In the genomic region with DNA sequence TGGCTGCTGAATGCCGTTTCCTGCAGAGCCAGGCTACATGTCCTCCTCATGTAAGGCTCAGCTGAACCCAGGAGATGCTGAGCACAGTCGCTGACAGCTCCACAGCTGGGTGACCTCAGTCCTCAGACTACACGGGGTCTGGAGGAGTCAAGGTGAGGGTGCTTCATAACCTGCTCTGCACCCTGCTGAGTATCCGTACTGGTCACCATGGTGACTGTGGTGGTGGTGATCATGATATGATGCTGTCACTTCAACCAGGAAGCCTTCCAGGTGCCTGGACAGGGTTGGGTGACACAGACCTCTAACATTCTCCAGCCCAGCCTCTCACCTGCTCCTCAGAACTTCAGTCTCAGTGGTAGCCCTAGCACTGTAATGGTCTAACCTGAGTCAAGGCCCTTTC, we compare ENCODE assay signal across 41 mouse cellular contexts. TPM values are rescaled to one million over a fixed set of nuclear protein-coding genes. Genes with fewer than 3 reads are reported as not detected.
"Had no signal": no experiment of that assay in that cellular context is flagged by ENCODE, and none has a peak within 500 bp of the region (broad histone marks: within the 10 kb centered on the region; RNA-seq: fewer than 3 reads in every experiment).

No protein-coding gene starts in this region.

- H3K27ac ChIP-seq: left cerebral cortex, adult 2 months; limb, embryonic 13.5 days; limb, embryonic 15.5 days; liver, embryonic 12.5 days; liver, embryonic 13.5 days; liver, embryonic 14.5 days; liver, embryonic 15.5 days; lung, embryonic 15.5 days; macrophage; midbrain, embryonic 12.5 days; midbrain, embryonic 13.5 days; midbrain, embryonic 15.5 days; neural tube, embryonic 12.5 days; neural tube, embryonic 13.5 days had no signal

- H3K36me3 ChIP-seq: liver, embryonic 15.5 days; midbrain, embryonic 12.5 days; midbrain, embryonic 13.5 days; midbrain, embryonic 15.5 days had no signal

- H3K4me3 ChIP-seq: left cerebral cortex, adult 2 months; limb, embryonic 13.5 days; limb, embryonic 15.5 days; liver, embryonic 12.5 days; liver, embryonic 13.5 days; liver, embryonic 15.5 days; lung, embryonic 15.5 days; megakaryocyte, embryonic 14.5 days; midbrain, embryonic 12.5 days; midbrain, embryonic 13.5 days; midbrain, embryonic 15.5 days; myocyte; neural tube, embryonic 12.5 days; neural tube, embryonic 13.5 days had no signal

- DNase-seq: left cerebral cortex, postnatal 4 days; liver; liver, embryonic 13.5 days; liver, postnatal 0 days; lung, adult 18-20 months; lung, adult 2 months; lung, embryonic 14.5 days; lung, postnatal 10 days; lung, postnatal 14 days; lung, postnatal 36 days; lung, postnatal 4 days; midbrain, embryonic 14.5 days had no signal

- H3K4me2 ChIP-seq: limb, embryonic 13.5 days; limb, embryonic 15.5 days; liver, embryonic 11.5 days; liver, embryonic 12.5 days; liver, embryonic 13.5 days; liver, embryonic 15.5 days; lung, embryonic 14.5 days; lung, embryonic 15.5 days; midbrain, embryonic 12.5 days; midbrain, embryonic 13.5 days; midbrain, embryonic 15.5 days; neural tube, embryonic 12.5 days; neural tube, embryonic 13.5 days had no signal

- ATAC-seq: liver, embryonic 12.5 days; liver, postnatal 0 days; lung, postnatal 0 days; midbrain, embryonic 13.5 days; midbrain, embryonic 15.5 days; midbrain, embryonic 16.5 days had no signal

- H3K4me1 ChIP-seq: limb, embryonic 15.5 days; midbrain, embryonic 15.5 days had no signal

- H3K27me3 ChIP-seq: limb, embryonic 13.5 days; limb, embryonic 15.5 days; liver, embryonic 13.5 days; liver, embryonic 15.5 days; lung, embryonic 15.5 days; midbrain, embryonic 15.5 days; neural tube, embryonic 12.5 days; neural tube, embryonic 13.5 days had no signal

- H3K9ac ChIP-seq: limb, embryonic 13.5 days; limb, embryonic 15.5 days; liver, embryonic 12.5 days; liver, embryonic 13.5 days; liver, embryonic 14.5 days; liver, embryonic 15.5 days; liver, postnatal 0 days; lung, embryonic 14.5 days; lung, embryonic 15.5 days; midbrain, embryonic 12.5 days; midbrain, embryonic 13.5 days; midbrain, embryonic 15.5 days; neural tube, embryonic 12.5 days; neural tube, embryonic 13.5 days had no signal

- H3K9me3 ChIP-seq: limb, embryonic 13.5 days; limb, embryonic 15.5 days; liver, embryonic 12.5 days; liver, embryonic 13.5 days; liver, embryonic 15.5 days; lung, embryonic 15.5 days; megakaryocyte, embryonic 14.5 days; midbrain, embryonic 12.5 days; midbrain, embryonic 13.5 days; midbrain, embryonic 15.5 days; neural tube, embryonic 12.5 days; neural tube, embryonic 13.5 days had no signal

RNA-seq across cellular contexts. Expression of gene Rbp1, which starts 15.1 kb away (rescaled TPM):
- total RNA-seq: megakaryocyte, adult 5-6 weeks; monocyte, adult 5-6 weeks had no signal

RNA-seq across cellular contexts. Expression of gene Rbp2, which starts 48.1 kb away (rescaled TPM):
- total RNA-seq: left cerebral cortex, adult 18-20 months; left cerebral cortex, adult 2 months; left cerebral cortex, adult 8-10 months; left cerebral cortex, postnatal 10 days; left cerebral cortex, postnatal 14 days; left cerebral cortex, postnatal 25 days; left cerebral cortex, postnatal 36 days; left cerebral cortex, postnatal 4 days; liver, adult 2 months; megakaryocyte progenitor cell, adult 5-6 weeks; megakaryocyte, adult 5-6 weeks; midbrain, postnatal 0 days; monocyte, adult 5-6 weeks had no signal
- polyA plus RNA-seq: limb, embryonic 13.5 days; liver, adult 2 months; macrophage; midbrain, embryonic 13.5 days; midbrain, embryonic 14.5 days; midbrain, embryonic 16.5 days had no signal
